Mouse (Mus musculus): ENCODE data around the gene 4933415A04Rik.

4933415A04Rik gene

GRCm38 (mm10) chr11:43575061-43575375, 11.8 kb upstream of the 4933415A04Rik start:
- no peak for DNase-seq (ENCODE audit: low spot score)

- DNase-seq (ENCODE audit: low spot score): peak; percentile 50
These were observed 11.3 kb upstream of the 4933415A04Rik start for GRCm38 (mm10) chr11:43575376-43576151.

GRCm38 (mm10) chr11:43577713-43578478, 8.9 kb upstream of the 4933415A04Rik start:
- DNase-seq (ENCODE audit: low spot score): no peak

GRCm38 (mm10) chr11:43585211-43586005, 1.4 kb upstream of the 4933415A04Rik start:
- DNase-seq (ENCODE audit: low spot score): no peak

- no peak for DNase-seq (ENCODE audit: low spot score)
These were observed 2.8 kb downstream of the 4933415A04Rik start for GRCm38 (mm10) chr11:43589530-43590072.

- no peak for DNase-seq (ENCODE audit: low spot score)
These were observed 14.6 kb downstream of the 4933415A04Rik start, which contains the start of gene Fabp6 for GRCm38 (mm10) chr11:43601440-43601839. Gene Fabp6, minus strand, starts transcription at chr11:43601540.

GRCm38 (mm10) chr11:43604207-43604606, 17.4 kb downstream of the 4933415A04Rik start:
- no peak for DNase-seq (ENCODE audit: low spot score)

- no peak for DNase-seq (ENCODE audit: low spot score)
These were observed 18.1 kb downstream of the 4933415A04Rik start for GRCm38 (mm10) chr11:43604891-43605290.

- no peak for DNase-seq (ENCODE audit: low spot score)
These were observed 19.0 kb downstream of the 4933415A04Rik start for GRCm38 (mm10) chr11:43605859-43606258.

GRCm38 (mm10) chr11:43608440-43608839, 21.6 kb downstream of the 4933415A04Rik start:
- no peak for DNase-seq (ENCODE audit: low spot score)

- DNase-seq (ENCODE audit: low spot score): no peak
These were observed 23.3 kb downstream of the 4933415A04Rik start for GRCm38 (mm10) chr11:43610006-43610661.

GRCm38 (mm10) chr11:43610662-43611033, 23.8 kb downstream of the 4933415A04Rik start:
- DNase-seq (ENCODE audit: low spot score): no peak

GRCm38 (mm10) chr11:43612834-43613488, 26.1 kb downstream of the 4933415A04Rik start:
- DNase-seq (ENCODE audit: low spot score): peak; percentile 75

- DNase-seq (ENCODE audit: low spot score): no peak
These were observed 31.1 kb downstream of the 4933415A04Rik start for GRCm38 (mm10) chr11:43617924-43618323.

- no peak for DNase-seq (ENCODE audit: low spot score)
These were observed 31.6 kb downstream of the 4933415A04Rik start for GRCm38 (mm10) chr11:43618403-43618802.

- DNase-seq (ENCODE audit: low spot score): peak; percentile 86
These were observed 34.9 kb downstream of the 4933415A04Rik start for GRCm38 (mm10) chr11:43621769-43622168.

GRCm38 (mm10) chr11:43624341-43624740, 37.5 kb downstream of the 4933415A04Rik start:
- no peak for DNase-seq (ENCODE audit: low spot score)

- DNase-seq (ENCODE audit: low spot score): peak; percentile 75
These were observed 39.6 kb downstream of the 4933415A04Rik start for GRCm38 (mm10) chr11:43626300-43626926.

- no peak for DNase-seq (ENCODE audit: low spot score)
These were observed 40.2 kb downstream of the 4933415A04Rik start for GRCm38 (mm10) chr11:43626927-43627645.

GRCm38 (mm10) chr11:43631645-43632044, 44.8 kb downstream of the 4933415A04Rik start:
- DNase-seq (ENCODE audit: low spot score): peak; percentile 47
